Mouse (Mus musculus): ENCODE data around the gene Creb3l2.

DNA sequence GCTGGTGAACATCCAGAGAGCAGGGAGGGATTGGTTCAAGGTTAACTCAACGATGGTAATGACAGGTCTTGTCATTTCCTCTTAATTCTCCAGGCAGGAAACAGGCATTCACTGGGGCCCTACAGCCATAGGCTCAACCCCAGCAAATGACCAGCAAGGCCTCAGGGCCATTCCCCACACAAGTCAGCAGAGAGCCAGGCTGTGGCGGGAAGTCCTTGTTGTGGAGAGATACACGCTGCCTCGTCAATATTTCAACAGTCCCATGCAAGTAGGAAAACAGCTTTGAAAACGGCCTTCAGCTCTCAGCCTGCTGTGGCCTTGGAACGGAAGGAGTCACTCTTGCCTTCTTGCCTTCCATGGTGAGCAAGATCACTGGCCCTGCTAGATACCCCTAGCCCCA lies 6.6 kb downstream of the Creb3l2 start:
- no peak for TF ChIP-seq POLR2A (IDR thresholded peaks at IDR 0.05; ENCODE audit: low read depth, low read length)
- no peak for TF ChIP-seq CTCF (IDR thresholded peaks at IDR 0.05; ENCODE audit: extremely low read depth, insufficient read length, insufficient replicate concordance, low read depth, low read length)
